Comparison of ENCODE assay signal across 22 mouse cellular contexts in the genomic region with DNA sequence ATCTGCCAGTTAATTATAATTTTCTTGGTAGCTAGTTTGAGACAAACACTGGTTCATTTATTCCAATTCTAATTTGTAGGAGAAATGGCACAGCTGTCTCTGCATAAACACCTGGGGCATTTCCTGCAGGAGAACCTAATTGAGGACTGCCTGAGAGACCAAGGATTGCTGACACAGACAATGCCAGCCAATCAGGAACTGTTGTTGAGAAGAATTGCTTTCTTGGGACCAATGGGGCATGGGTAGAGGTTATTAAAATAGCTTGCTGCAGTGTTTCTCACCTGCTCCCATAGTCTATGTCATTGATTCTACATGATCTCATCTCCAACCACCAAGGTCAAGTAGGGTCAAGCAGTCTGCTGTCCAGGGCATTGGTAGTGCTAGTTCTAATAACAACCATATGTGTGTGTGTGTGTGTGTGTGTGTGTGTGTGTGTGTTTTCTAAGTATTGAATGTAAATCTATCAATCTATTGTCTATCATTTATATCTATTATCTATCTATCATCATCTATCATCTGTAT.
A peak's percentile ranks its signal among the peaks of the same experiment; 100 is the strongest.
DNase-seq lines count a peak whose midpoint lies in the region; ATAC-seq and TF ChIP-seq lines count a peak whose summit lies in the region.
"Had no signal": no experiment of that assay in that cellular context is flagged by ENCODE, and none has a peak within 500 bp of the region (broad histone marks: within the 10 kb centered on the region; RNA-seq: fewer than 3 reads in every experiment).

No protein-coding gene starts in this region.

- H3K36me3 ChIP-seq in hindbrain, embryonic 12.5 days, result no peaks in the 10 kb centered on the region
- no peaks in the 10 kb centered on the region for H3K36me3 ChIP-seq in hindbrain, postnatal 0 days (ENCODE audit: insufficient read depth, low read length)
- H3K36me3 ChIP-seq in midbrain, embryonic 12.5 days, result no peaks in the 10 kb centered on the region
- H3K36me3 ChIP-seq in midbrain, embryonic 10.5 days, result no peaks in the 10 kb centered on the region
- no peaks in the 10 kb centered on the region for H3K36me3 ChIP-seq in neural tube, embryonic 14.5 days (ENCODE audit: control insufficient read depth, insufficient read depth, low read length)
- H3K36me3 ChIP-seq: embryonic facial prominence, embryonic 13.5 days; embryonic facial prominence, embryonic 15.5 days; forebrain, embryonic 10.5 days; forebrain, embryonic 12.5 days had no signal

- no peak overlapping the region for H3K4me3 ChIP-seq in hindbrain, embryonic 12.5 days
- no peak overlapping the region for H3K4me3 ChIP-seq in hindbrain, postnatal 0 days (ENCODE audit: low read length)
- no peak overlapping the region for H3K4me3 ChIP-seq in midbrain, embryonic 12.5 days
- no peak overlapping the region for H3K4me3 ChIP-seq in midbrain, embryonic 10.5 days
- H3K4me3 ChIP-seq in neural tube, embryonic 14.5 days (ENCODE audit: low read depth, low read length), result no peak overlapping the region
- H3K4me3 ChIP-seq: embryonic facial prominence, embryonic 13.5 days; embryonic facial prominence, embryonic 15.5 days; erythroblast, embryonic 14.5 days; forebrain, embryonic 10.5 days; forebrain, embryonic 12.5 days had no signal

- H3K27me3 ChIP-seq in hindbrain, embryonic 12.5 days, result no peaks in the 10 kb centered on the region
- no peaks in the 10 kb centered on the region for H3K27me3 ChIP-seq in hindbrain, postnatal 0 days (ENCODE audit: insufficient read depth, low read length)
- H3K27me3 ChIP-seq in midbrain, embryonic 12.5 days, result no peaks in the 10 kb centered on the region
- no peaks in the 10 kb centered on the region for H3K27me3 ChIP-seq in midbrain, embryonic 10.5 days (ENCODE audit: low read depth, poor library complexity, severe bottlenecking)
- H3K27me3 ChIP-seq in neural tube, embryonic 14.5 days (ENCODE audit: control insufficient read depth, insufficient read depth, low read length), result no peaks in the 10 kb centered on the region
- H3K27me3 ChIP-seq: embryonic facial prominence, embryonic 13.5 days; embryonic facial prominence, embryonic 15.5 days; forebrain, embryonic 12.5 days had no signal

- no peak for DNase-seq in hindbrain, postnatal 0 days (ENCODE audit: low spot score)
- DNase-seq in midbrain, embryonic 10.5 days (ENCODE audit: low spot score), result no peak
- DNase-seq in neural tube, embryonic 10.5 days (ENCODE audit: extremely low spot score, low spot score), result no peak
- DNase-seq: adrenal gland, adult 2 months; adrenal gland, postnatal 10 days; adrenal gland, postnatal 25 days; cerebellum, adult 11 months; cerebellum, adult 18-20 months; cerebellum, adult 8-10 months; cerebellum, adult 9-11 months; cerebellum, postnatal 14 days; cerebellum, postnatal 36 days; embryo, embryonic 11 days had no signal

- ATAC-seq in hindbrain, embryonic 12.5 days (ENCODE audit: low FRiP score), result peak; percentile 52; the same call in 1 of the 2 replicates
- ATAC-seq in hindbrain, postnatal 0 days, result no peak
- ATAC-seq in midbrain, embryonic 12.5 days (ENCODE audit: low FRiP score, low read depth), result peak; percentile 47; the same call in 1 of the 2 replicates
- ATAC-seq in neural tube, embryonic 14.5 days (ENCODE audit: low read depth), result peak; percentile 73; the same call in 1 of the 2 replicates
- ATAC-seq: forebrain, embryonic 14.5 days had no signal

- H3K4me1 ChIP-seq in hindbrain, embryonic 12.5 days, result no peaks in the 10 kb centered on the region
- H3K4me1 ChIP-seq in hindbrain, postnatal 0 days (ENCODE audit: insufficient read depth, low read length), result no peaks in the 10 kb centered on the region
- H3K4me1 ChIP-seq in midbrain, embryonic 12.5 days, result no peaks in the 10 kb centered on the region
- no peaks in the 10 kb centered on the region for H3K4me1 ChIP-seq in midbrain, embryonic 10.5 days
- H3K4me1 ChIP-seq in neural tube, embryonic 14.5 days (ENCODE audit: control insufficient read depth, insufficient read depth, low read length), result no peaks in the 10 kb centered on the region
- H3K4me1 ChIP-seq: embryonic facial prominence, embryonic 13.5 days; embryonic facial prominence, embryonic 15.5 days; forebrain, embryonic 10.5 days; forebrain, embryonic 12.5 days had no signal

- H3K4me2 ChIP-seq in hindbrain, embryonic 12.5 days (replicated peaks), result no peak overlapping the region
- no peak overlapping the region for H3K4me2 ChIP-seq in hindbrain, postnatal 0 days (ENCODE audit: low read depth, low read length)
- H3K4me2 ChIP-seq in midbrain, embryonic 12.5 days (replicated peaks), result no peak overlapping the region
- H3K4me2 ChIP-seq in neural tube, embryonic 14.5 days (ENCODE audit: low read depth, low read length), result no peak overlapping the region
- H3K4me2 ChIP-seq: embryonic facial prominence, embryonic 13.5 days; embryonic facial prominence, embryonic 15.5 days; forebrain, embryonic 12.5 days had no signal

- no peaks in the 10 kb centered on the region for H3K9me3 ChIP-seq in hindbrain, embryonic 12.5 days (replicated peaks)
- no peaks in the 10 kb centered on the region for H3K9me3 ChIP-seq in hindbrain, postnatal 0 days (ENCODE audit: low read length)
- no peaks in the 10 kb centered on the region for H3K9me3 ChIP-seq in midbrain, embryonic 12.5 days
- no peaks in the 10 kb centered on the region for H3K9me3 ChIP-seq in midbrain, embryonic 10.5 days (replicated peaks)
- H3K9me3 ChIP-seq in neural tube, embryonic 14.5 days (ENCODE audit: control insufficient read depth, low read length), result no peaks in the 10 kb centered on the region
- H3K9me3 ChIP-seq: embryonic facial prominence, embryonic 13.5 days; embryonic facial prominence, embryonic 15.5 days; forebrain, embryonic 10.5 days; forebrain, embryonic 12.5 days had no signal

- H3K27ac ChIP-seq in hindbrain, embryonic 12.5 days, result no peak overlapping the region
- no peak overlapping the region for H3K27ac ChIP-seq in hindbrain, postnatal 0 days
- H3K27ac ChIP-seq in midbrain, embryonic 12.5 days (replicated peaks), result no peak overlapping the region
- no peak overlapping the region for H3K27ac ChIP-seq in midbrain, embryonic 10.5 days (replicated peaks)
- H3K27ac ChIP-seq in neural tube, embryonic 14.5 days (ENCODE audit: low read depth, low read length), result no peak overlapping the region
- H3K27ac ChIP-seq: embryonic facial prominence, embryonic 13.5 days; embryonic facial prominence, embryonic 15.5 days; forebrain, embryonic 10.5 days; forebrain, embryonic 12.5 days had no signal

- H3K9ac ChIP-seq in hindbrain, embryonic 12.5 days, result no peak overlapping the region
- no peak overlapping the region for H3K9ac ChIP-seq in hindbrain, postnatal 0 days (replicated peaks; ENCODE audit: low read length)
- no peak overlapping the region for H3K9ac ChIP-seq in midbrain, embryonic 12.5 days (replicated peaks)
- H3K9ac ChIP-seq in neural tube, embryonic 14.5 days (replicated peaks; ENCODE audit: low read depth, low read length), result no peak overlapping the region
- H3K9ac ChIP-seq: embryonic facial prominence, embryonic 13.5 days; embryonic facial prominence, embryonic 15.5 days; forebrain, embryonic 12.5 days had no signal

- no peak for TF ChIP-seq CTCF in hindbrain, postnatal 0 days (IDR thresholded peaks at IDR 0.05; ENCODE audit: low read depth)
